15 mouse cellular contexts compared by ENCODE assay signal in the genomic region with DNA sequence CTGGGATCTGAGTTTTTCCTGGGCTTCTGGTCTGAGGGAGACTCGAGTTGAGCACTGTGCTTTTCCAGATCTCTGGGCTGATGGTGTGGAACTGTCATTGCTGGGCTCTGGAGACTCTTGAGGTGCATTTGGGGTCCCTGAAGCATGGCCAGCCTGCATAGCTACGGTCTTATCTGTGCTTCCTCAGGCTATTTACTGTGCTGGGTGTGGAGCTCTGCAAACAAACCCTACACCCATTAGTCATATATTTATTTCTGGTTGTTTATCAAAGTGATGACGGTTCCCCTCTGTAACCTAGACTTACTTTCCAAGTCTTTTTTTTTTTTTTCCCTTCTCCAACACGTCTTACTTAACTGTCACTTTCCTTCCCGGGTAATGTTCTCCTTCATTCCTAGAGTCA.
A peak's percentile ranks its signal among the peaks of the same experiment; 100 is the strongest.
DNase-seq lines count a peak whose midpoint lies in the region; ATAC-seq lines count a peak whose summit lies in the region.
"Had no signal": no experiment of that assay in that cellular context is flagged by ENCODE, and none has a peak within 500 bp of the region (broad histone marks: within the 10 kb centered on the region; RNA-seq: fewer than 3 reads in every experiment).

No protein-coding gene starts in this region.

- H3K27ac ChIP-seq in intestine, embryonic 14.5 days (ENCODE audit: low read depth) = no peak overlapping the region
- H3K27ac ChIP-seq in liver, embryonic 16.5 days (ENCODE audit: low read length) = no peak overlapping the region
- H3K27ac ChIP-seq: embryonic facial prominence, embryonic 13.5 days; forebrain, embryonic 13.5 days; hindbrain, embryonic 13.5 days; layer of hippocampus, adult 2 months had no signal

- H3K9me3 ChIP-seq in megakaryocyte, embryonic 14.5 days = no peaks in the 10 kb centered on the region
- H3K9me3 ChIP-seq in intestine, embryonic 14.5 days (ENCODE audit: control insufficient read depth, low read length) = no peaks in the 10 kb centered on the region
- no peaks in the 10 kb centered on the region for H3K9me3 ChIP-seq in liver, embryonic 16.5 days (replicated peaks; ENCODE audit: control insufficient read depth, low read length)
- H3K9me3 ChIP-seq: embryonic facial prominence, embryonic 13.5 days; forebrain, embryonic 13.5 days; hindbrain, embryonic 13.5 days had no signal

- peak overlapping the region; percentile 81 for H3K4me3 ChIP-seq in megakaryocyte, embryonic 14.5 days (replicated peaks)
- no peak overlapping the region for H3K4me3 ChIP-seq in intestine, embryonic 14.5 days (ENCODE audit: low read depth, low read length)
- no peak overlapping the region for H3K4me3 ChIP-seq in liver, embryonic 16.5 days (ENCODE audit: low read depth, low read length)
- H3K4me3 ChIP-seq: embryonic facial prominence, embryonic 13.5 days; forebrain, embryonic 13.5 days; hindbrain, embryonic 13.5 days; layer of hippocampus, adult 2 months had no signal

- H3K4me1 ChIP-seq in megakaryocyte, embryonic 14.5 days = peaks cover 95% of the 10 kb centered on the region
- H3K4me1 ChIP-seq in intestine, embryonic 14.5 days (replicated peaks; ENCODE audit: control insufficient read depth, insufficient read depth, low read length) = no peaks in the 10 kb centered on the region
- H3K4me1 ChIP-seq in liver, embryonic 16.5 days (ENCODE audit: control insufficient read depth, low read depth, low read length) = peaks cover 19% of the 10 kb centered on the region

- 50% methylated on average over 5 of the region's 5 CpGs for WGBS in intestine, embryonic 14.5 days
- 17% methylated on average over 5 of the region's 5 CpGs for WGBS in liver, embryonic 16.5 days (ENCODE audit: insufficient replicate concordance)

- H3K27me3 ChIP-seq in megakaryocyte, embryonic 14.5 days (replicated peaks) = no peaks in the 10 kb centered on the region
- H3K27me3 ChIP-seq in intestine, embryonic 14.5 days (replicated peaks; ENCODE audit: control insufficient read depth, insufficient read depth, low read length) = no peaks in the 10 kb centered on the region
- no peaks in the 10 kb centered on the region for H3K27me3 ChIP-seq in liver, embryonic 16.5 days (ENCODE audit: control insufficient read depth, insufficient read depth, low read depth, low read length)
- H3K27me3 ChIP-seq: embryonic facial prominence, embryonic 13.5 days; forebrain, embryonic 13.5 days; hindbrain, embryonic 13.5 days had no signal

- DNase-seq in intestine, embryonic 14.5 days (ENCODE audit: low spot score) = no peak
- no peak for DNase-seq in cerebellum, adult 9-10 months
- no peak for DNase-seq in spleen, adult 18-20 months
- DNase-seq in cerebellum, postnatal 10 days = no peak
- DNase-seq: gastrocnemius, postnatal 10 days; kidney, adult 9 months; thymus, postnatal 36 days had no signal

- peaks cover 47% of the 10 kb centered on the region for H3K36me3 ChIP-seq in megakaryocyte, embryonic 14.5 days (replicated peaks; ENCODE audit: low read length)
- no peaks in the 10 kb centered on the region for H3K36me3 ChIP-seq in intestine, embryonic 14.5 days (ENCODE audit: control insufficient read depth, insufficient read depth, low read length)
- no peaks in the 10 kb centered on the region for H3K36me3 ChIP-seq in liver, embryonic 16.5 days (ENCODE audit: control insufficient read depth, insufficient read depth)

- H3K9ac ChIP-seq in intestine, embryonic 14.5 days (ENCODE audit: low read length) = no peak overlapping the region
- H3K9ac ChIP-seq in liver, embryonic 16.5 days (ENCODE audit: low read depth, low read length) = no peak overlapping the region
- H3K9ac ChIP-seq: embryonic facial prominence, embryonic 13.5 days; forebrain, embryonic 13.5 days; hindbrain, embryonic 13.5 days had no signal

- ATAC-seq in megakaryocyte, adult 5-6 weeks (ENCODE audit: poor library complexity, severe bottlenecking) = no peak
- peak; percentile 32; the same call in 1 of the 2 replicates for ATAC-seq in intestine, embryonic 14.5 days (replicated peaks; ENCODE audit: low FRiP score, low TSS enrichment, low read depth)
- ATAC-seq in liver, embryonic 16.5 days (ENCODE audit: low read depth) = peak; percentile 79
- ATAC-seq: forebrain, embryonic 13.5 days had no signal

- H3K4me2 ChIP-seq in intestine, embryonic 14.5 days (ENCODE audit: low read length) = no peak overlapping the region
- no peak overlapping the region for H3K4me2 ChIP-seq in liver, embryonic 16.5 days (ENCODE audit: low read depth, low read length)
- H3K4me2 ChIP-seq: embryonic facial prominence, embryonic 13.5 days; forebrain, embryonic 13.5 days; hindbrain, embryonic 13.5 days; midbrain, embryonic 11.5 days had no signal
